Mouse (Mus musculus): ENCODE results near the gene D5Ertd579e. TPM values are rescaled to one million over a fixed set of nuclear protein-coding genes. Genes with fewer than 3 reads are reported as not detected.

D5Ertd579e gene
- polyA plus RNA-seq, 1 experiment, result 8.6 TPM

GRCm38 (mm10) chr5:36693651-36694050, 2.2 kb downstream of the D5Ertd579e start:
- TF ChIP-seq MYOD1 (IDR thresholded peaks at IDR 0.05; ENCODE audit: control insufficient read depth, insufficient read length, low read depth), result no peak
- TF ChIP-seq CEBPB (IDR thresholded peaks at IDR 0.05; ENCODE audit: low read depth), result no peak
- TF ChIP-seq FOSL1 (IDR thresholded peaks at IDR 0.05; ENCODE audit: insufficient read depth, low read length, poor library complexity, severe bottlenecking), result no peak
- no peak for TF ChIP-seq USF1 (IDR thresholded peaks at IDR 0.05; ENCODE audit: low read depth)
- no peak for TF ChIP-seq CTCF (IDR thresholded peaks at IDR 0.05; ENCODE audit: control insufficient read depth, insufficient read depth, insufficient read length)
- no peak for TF ChIP-seq MYOG (IDR thresholded peaks at IDR 0.05; ENCODE audit: control insufficient read depth, extremely low read depth, insufficient read length)
- TF ChIP-seq MAX (IDR thresholded peaks at IDR 0.05), result no peak
- Histone ChIP-seq H3ac (ENCODE audit: control insufficient read depth, insufficient read length, low read depth) (no peak overlapping the region), H3K79me2 (ENCODE audit: control insufficient read depth, insufficient read depth) (peaks cover 69% of the 10 kb centered on the region), H3K4me3 (ENCODE audit: insufficient read depth, poor library complexity, severe bottlenecking) (no peak overlapping the region), H3K79me3 (ENCODE audit: low read depth) (peaks cover 65% of the 10 kb centered on the region), H3K27me3 (ENCODE audit: control insufficient read depth, insufficient read depth, insufficient read length) (no peaks in the 10 kb centered on the region), H3K36me3 (ENCODE audit: control insufficient read depth, insufficient read depth) (peaks cover 12% of the 10 kb centered on the region)

GRCm38 (mm10) chr5:36691423-36691822, 4.4 kb downstream of the D5Ertd579e start:
- H3K27me3 ChIP-seq (ENCODE audit: control insufficient read depth, insufficient read depth, insufficient read length), result no peaks in the 10 kb centered on the region
- H3ac ChIP-seq (ENCODE audit: control insufficient read depth, insufficient read length, low read depth), result no peak overlapping the region
- peaks cover 20% of the 10 kb centered on the region for H3K36me3 ChIP-seq (ENCODE audit: control insufficient read depth, insufficient read depth)
- peaks cover 87% of the 10 kb centered on the region for H3K79me3 ChIP-seq (ENCODE audit: low read depth)
- H3K4me3 ChIP-seq (ENCODE audit: insufficient read depth, poor library complexity, severe bottlenecking), result no peak overlapping the region
- peaks cover 91% of the 10 kb centered on the region for H3K79me2 ChIP-seq (ENCODE audit: control insufficient read depth, insufficient read depth)
- no peak for TF ChIP-seq CEBPB (IDR thresholded peaks at IDR 0.05; ENCODE audit: low read depth)
- TF ChIP-seq CTCF (IDR thresholded peaks at IDR 0.05; ENCODE audit: control insufficient read depth, insufficient read depth, insufficient read length), result no peak
- TF ChIP-seq MAX (IDR thresholded peaks at IDR 0.05), result no peak
- no peak for TF ChIP-seq FOSL1 (IDR thresholded peaks at IDR 0.05; ENCODE audit: insufficient read depth, low read length, poor library complexity, severe bottlenecking)
- no peak for TF ChIP-seq MYOD1 (IDR thresholded peaks at IDR 0.05; ENCODE audit: control insufficient read depth, insufficient read length, low read depth)
- TF ChIP-seq USF1 (IDR thresholded peaks at IDR 0.05; ENCODE audit: low read depth), result no peak
- TF ChIP-seq MYOG (IDR thresholded peaks at IDR 0.05; ENCODE audit: control insufficient read depth, extremely low read depth, insufficient read length), result no peak

- H3ac ChIP-seq (ENCODE audit: control insufficient read depth, insufficient read length, low read depth), result no peak overlapping the region
- TF ChIP-seq MYOD1 (IDR thresholded peaks at IDR 0.05; ENCODE audit: control insufficient read depth, insufficient read length, low read depth), result no peak
- TF ChIP-seq USF1 (IDR thresholded peaks at IDR 0.05; ENCODE audit: low read depth), result no peak
Measured at GRCm38 (mm10) chr5:36685170-36685569, 10.7 kb downstream of the D5Ertd579e start.

GRCm38 (mm10) chr5:36683586-36683985, 12.2 kb downstream of the D5Ertd579e start:
- no peak for TF ChIP-seq CEBPB (IDR thresholded peaks at IDR 0.05; ENCODE audit: low read depth)
- no peak for TF ChIP-seq USF1 (IDR thresholded peaks at IDR 0.05; ENCODE audit: low read depth)
- no peak for TF ChIP-seq FOSL1 (IDR thresholded peaks at IDR 0.05; ENCODE audit: insufficient read depth, low read length, poor library complexity, severe bottlenecking)
- no peak for TF ChIP-seq CTCF (IDR thresholded peaks at IDR 0.05; ENCODE audit: control insufficient read depth, insufficient read depth, insufficient read length)
- TF ChIP-seq MAX (IDR thresholded peaks at IDR 0.05), result no peak
- TF ChIP-seq MYOG (IDR thresholded peaks at IDR 0.05; ENCODE audit: control insufficient read depth, extremely low read depth, insufficient read length), result no peak
- no peak for TF ChIP-seq MYOD1 (IDR thresholded peaks at IDR 0.05; ENCODE audit: control insufficient read depth, insufficient read length, low read depth)
- H3K36me3 ChIP-seq (ENCODE audit: control insufficient read depth, insufficient read depth), result peaks cover 15% of the 10 kb centered on the region
- H3K79me2 ChIP-seq (ENCODE audit: control insufficient read depth, insufficient read depth), result peaks cover 100% of the 10 kb centered on the region
- H3K4me3 ChIP-seq (ENCODE audit: insufficient read depth, poor library complexity, severe bottlenecking), result no peak overlapping the region
- no peak overlapping the region for H3ac ChIP-seq (ENCODE audit: control insufficient read depth, insufficient read length, low read depth)
- no peaks in the 10 kb centered on the region for H3K27me3 ChIP-seq (ENCODE audit: control insufficient read depth, insufficient read depth, insufficient read length)
- peaks cover 88% of the 10 kb centered on the region for H3K79me3 ChIP-seq (ENCODE audit: low read depth)

More at GRCm38 (mm10) chr5:36685170-36685569, 10.7 kb downstream of the D5Ertd579e start:
- H3K79me2 ChIP-seq (ENCODE audit: control insufficient read depth, insufficient read depth), result peaks cover 100% of the 10 kb centered on the region
- no peaks in the 10 kb centered on the region for H3K27me3 ChIP-seq (ENCODE audit: control insufficient read depth, insufficient read depth, insufficient read length)
- H3K79me3 ChIP-seq (ENCODE audit: low read depth), result peaks cover 93% of the 10 kb centered on the region
- no peak overlapping the region for H3K4me3 ChIP-seq (ENCODE audit: insufficient read depth, poor library complexity, severe bottlenecking)
- peaks cover 23% of the 10 kb centered on the region for H3K36me3 ChIP-seq (ENCODE audit: control insufficient read depth, insufficient read depth)

DNA sequence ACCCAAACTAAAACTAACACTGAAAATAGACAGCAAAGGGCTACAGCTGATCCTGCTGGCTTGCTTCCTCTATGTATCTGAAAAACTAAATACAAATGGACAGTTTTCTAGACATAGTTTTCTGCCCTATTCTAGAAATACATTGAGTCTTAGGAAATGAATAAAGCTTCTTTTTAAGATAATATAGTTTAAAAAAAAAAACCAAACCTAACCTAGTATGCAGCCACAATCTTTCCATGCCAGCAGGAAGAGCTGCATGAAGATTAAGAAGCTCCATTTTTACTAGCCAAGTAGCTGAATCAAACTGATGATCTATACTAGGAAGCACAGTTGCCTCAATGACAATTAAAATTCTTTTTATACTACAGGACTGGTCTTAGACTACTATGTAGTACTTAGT, 14.6 kb downstream of the D5Ertd579e start:
- peaks cover 100% of the 10 kb centered on the region for H3K79me2 ChIP-seq (ENCODE audit: control insufficient read depth, insufficient read depth)
- no peaks in the 10 kb centered on the region for H3K27me3 ChIP-seq (ENCODE audit: control insufficient read depth, insufficient read depth, insufficient read length)

More for the DNA sequence above, 14.6 kb downstream of the D5Ertd579e start:
- no peak for TF ChIP-seq MYOD1 (IDR thresholded peaks at IDR 0.05; ENCODE audit: control insufficient read depth, insufficient read length, low read depth)
- no peak for TF ChIP-seq CTCF (IDR thresholded peaks at IDR 0.05; ENCODE audit: control insufficient read depth, insufficient read depth, insufficient read length)
- TF ChIP-seq USF1 (IDR thresholded peaks at IDR 0.05; ENCODE audit: low read depth), result no peak
- no peak for TF ChIP-seq CEBPB (IDR thresholded peaks at IDR 0.05; ENCODE audit: low read depth)
- TF ChIP-seq MYOG (IDR thresholded peaks at IDR 0.05; ENCODE audit: control insufficient read depth, extremely low read depth, insufficient read length), result no peak
- no peak for TF ChIP-seq FOSL1 (IDR thresholded peaks at IDR 0.05; ENCODE audit: insufficient read depth, low read length, poor library complexity, severe bottlenecking)
- TF ChIP-seq MAX (IDR thresholded peaks at IDR 0.05), result no peak
- peaks cover 87% of the 10 kb centered on the region for H3K79me3 ChIP-seq (ENCODE audit: low read depth)
- no peak overlapping the region for H3K4me3 ChIP-seq (ENCODE audit: insufficient read depth, poor library complexity, severe bottlenecking)
- H3ac ChIP-seq (ENCODE audit: control insufficient read depth, insufficient read length, low read depth), result no peak overlapping the region
- H3K36me3 ChIP-seq (ENCODE audit: control insufficient read depth, insufficient read depth), result peaks cover 7% of the 10 kb centered on the region

Measured in C2C12 (cell line).